Mouse (Mus musculus) liver, embryonic 15.5 days (tissue): Measurements from ENCODE around the gene Btg1-ps1. TPM values are rescaled to one million over a fixed set of nuclear protein-coding genes. Genes with fewer than 3 reads are reported as not detected.
"Not testable (repeated sequence)": the region's sequence is repeated elsewhere in the genome, so short reads cannot be mapped to it uniquely, and the experiment has no call there.

Experiments used
- ATAC-seq: fragments of 200-750 bp; cut with Nextera tagmentation; 2 replicates; pipeline ENCODE4 v1.8.0; 2017; ENCODE audit warnings: moderate number of reproducible peaks, mild to moderate bottlenecking, moderate library complexity; ENCODE audit not compliant: insufficient read depth
- H3K27ac ChIP-seq: fragments of 300-500 bp; sonication (generic); replicated peaks from 2 replicates; pipeline ENCODE4 v1.5.1; 2015; ENCODE audit warnings: mild to moderate bottlenecking, inconsistent platforms
- H3K27me3 ChIP-seq: fragments of 300-500 bp; sonication (generic); 2 replicates; pipeline ENCODE4 v1.6.1; 2015; ENCODE audit warnings: mild to moderate bottlenecking, inconsistent platforms
- H3K36me3 ChIP-seq: fragments of 300-500 bp; sonication (generic); replicated peaks from 2 replicates; pipeline ENCODE4 v1.6.1; 2015; ENCODE audit warnings: moderate library complexity, mild to moderate bottlenecking, inconsistent platforms
- H3K4me1 ChIP-seq: fragments of 300-500 bp; sonication (generic); replicated peaks from 2 replicates; pipeline ENCODE4 v1.6.1; 2015; ENCODE audit warnings: inconsistent platforms
- H3K4me2 ChIP-seq: fragments of 300-500 bp; sonication (generic); 2 replicates; pipeline ENCODE4 v1.6.1; 2015; ENCODE audit warnings: moderate library complexity, mild to moderate bottlenecking, inconsistent platforms
- H3K4me3 ChIP-seq: fragments of 300-500 bp; sonication (generic); replicated peaks from 2 replicates; pipeline ENCODE4 v1.5.1; 2015; ENCODE audit warnings: mild to moderate bottlenecking, inconsistent platforms
- H3K9ac ChIP-seq: fragments of 300-500 bp; sonication (generic); 2 replicates; pipeline ENCODE4 v1.6.1; 2015; ENCODE audit warnings: moderate library complexity, mild to moderate bottlenecking, inconsistent platforms
- H3K9me3 ChIP-seq: fragments of 300-500 bp; sonication (generic); replicated peaks from 2 replicates; pipeline ENCODE4 v1.6.1; 2016; ENCODE audit warnings: inconsistent platforms
- WGBS: fragments of 180-500 bp; shearing (Covaris S2); methylation state at CpG from one replicate; pipeline ENCODE4 v1.1.7; 2015; ENCODE audit warnings: mixed read lengths; ENCODE audit not compliant: insufficient replicate concordance; 5-methylcytosine and 5-hydroxymethylcytosine counted together
- polyA plus RNA-seq: library from polyadenylated mRNA; unstranded; fragments of >200 nt; fragmentation: Nextera tagmentation; extraction: Ambion mirVana; gene quantifications from 2 replicates; pipeline ENCODE4 v1.2.1, GENCODE M21; 2015

Gene Btg1-ps1
- polyA plus RNA-seq = not detected in 2 replicates

- H3K4me1 ChIP-seq, H3K27me3 ChIP-seq, H3K36me3 ChIP-seq, H3K9me3 ChIP-seq, H3K4me3 ChIP-seq, ATAC-seq, H3K9ac ChIP-seq, H3K4me2 ChIP-seq, H3K27ac ChIP-seq: not testable (repeated sequence)
These were observed at the start of gene Btg1-ps1 for GRCm38 (mm10) chrX:38018597-38018996. Gene Btg1-ps1, minus strand, starts transcription at chrX:38018815.

- no peak for ATAC-seq
- Histone ChIP-seq H3K9ac (no peak within 1 kb of the TSS), H3K27ac (no peak within 1 kb of the TSS), H3K9me3 (no peaks in the 10 kb centered on the region), H3K4me1 (no peaks in the 10 kb centered on the region), H3K4me2 (no peak within 1 kb of the TSS), H3K36me3 (no peaks in the 10 kb centered on the region), H3K4me3 (no peak within 1 kb of the TSS), H3K27me3 (no peaks in the 10 kb centered on the region)
- 75% methylated on average over 11 of the region's 11 CpGs for WGBS
These were observed 47.6 kb upstream of the Btg1-ps1 start, which contains the start of gene Rhox10 for GRCm38 (mm10) chrX:38066175-38066574. Gene Rhox10, plus strand, starts transcription at chrX:38066475.

GRCm38 (mm10) chrX:38061544-38061943, 42.9 kb upstream of the Btg1-ps1 start:
- Histone ChIP-seq H3K4me2 (no peak overlapping the region), H3K4me1 (no peaks in the 10 kb centered on the region), H3K4me3 (no peak overlapping the region), H3K27ac (no peak overlapping the region), H3K9ac (no peak overlapping the region), H3K36me3 (no peaks in the 10 kb centered on the region), H3K27me3 (no peaks in the 10 kb centered on the region), H3K9me3 (no peaks in the 10 kb centered on the region)
- ATAC-seq = no peak
- 0% methylated on average over 1 of the region's 1 CpGs for WGBS

GRCm38 (mm10) chrX:38043014-38043413, 24.4 kb upstream of the Btg1-ps1 start, which contains the start of gene Btg1-ps2:
Gene Btg1-ps2, minus strand, starts transcription at chrX:38043114.
- H3K9me3 ChIP-seq, H3K36me3 ChIP-seq, ATAC-seq, H3K27ac ChIP-seq, H3K9ac ChIP-seq, H3K4me3 ChIP-seq, H3K27me3 ChIP-seq, H3K4me1 ChIP-seq, H3K4me2 ChIP-seq: not testable (repeated sequence)

GRCm38 (mm10) chrX:38039666-38040065, 21.1 kb upstream of the Btg1-ps1 start:
- Histone ChIP-seq H3K27me3 (no peaks in the 10 kb centered on the region), H3K9me3 (no peaks in the 10 kb centered on the region), H3K4me1 (no peaks in the 10 kb centered on the region), H3K4me3 (no peak overlapping the region), H3K36me3 (no peaks in the 10 kb centered on the region), H3K27ac (no peak overlapping the region), H3K4me2 (no peak overlapping the region), H3K9ac (no peak overlapping the region)
- no peak for ATAC-seq
- WGBS = 69% methylated on average over 5 of the region's 5 CpGs

- no peaks in the 10 kb centered on the region for H3K36me3 ChIP-seq
- no peak overlapping the region for H3K27ac ChIP-seq
- no peaks in the 10 kb centered on the region for H3K27me3 ChIP-seq
- no peaks in the 10 kb centered on the region for H3K9me3 ChIP-seq
- no peak for ATAC-seq
- no peak overlapping the region for H3K4me2 ChIP-seq
- WGBS = 42% methylated on average over 2 of the region's 2 CpGs
- no peak overlapping the region for H3K4me3 ChIP-seq
- no peak overlapping the region for H3K9ac ChIP-seq
- no peaks in the 10 kb centered on the region for H3K4me1 ChIP-seq
These were observed 15.2 kb upstream of the Btg1-ps1 start for GRCm38 (mm10) chrX:38033841-38034240.

GRCm38 (mm10) chrX:38008756-38009155, 9.9 kb downstream of the Btg1-ps1 start:
- Histone ChIP-seq H3K4me2 (no peak overlapping the region), H3K9ac (no peak overlapping the region), H3K4me3 (no peak overlapping the region), H3K4me1 (no peaks in the 10 kb centered on the region), H3K36me3 (no peaks in the 10 kb centered on the region), H3K27ac (no peak overlapping the region), H3K9me3 (no peaks in the 10 kb centered on the region), H3K27me3 (no peaks in the 10 kb centered on the region)
- 59% methylated on average over 2 of the region's 2 CpGs for WGBS
- no peak for ATAC-seq

Other genes with a start within 250 kb of the Btg1-ps1 start
- gene Rhox5, start 214.0 kb downstream of the Btg1-ps1 start, polyA plus RNA-seq = 1.3 TPM in 2 replicates
- gene Rhox6, start 191.9 kb downstream of the Btg1-ps1 start, polyA plus RNA-seq = not detected in 2 replicates
- not detected in 2 replicates for gene Rhox7a, start 187.1 kb downstream of the Btg1-ps1 start, polyA plus RNA-seq
- not detected in 2 replicates for gene Rhox8, start 139.9 kb downstream of the Btg1-ps1 start, polyA plus RNA-seq
- gene Rhox7b, start 121.6 kb downstream of the Btg1-ps1 start, polyA plus RNA-seq = not detected in 2 replicates
- not detected in 2 replicates for gene Rhox9, start 117.0 kb downstream of the Btg1-ps1 start, polyA plus RNA-seq
- not detected in 2 replicates for gene Btg1-ps2, start 24.3 kb upstream of the Btg1-ps1 start, polyA plus RNA-seq
- not detected in 2 replicates for gene Rhox10, start 47.7 kb upstream of the Btg1-ps1 start, polyA plus RNA-seq
- gene Rhox11, start 66.3 kb upstream of the Btg1-ps1 start, polyA plus RNA-seq = not detected in 2 replicates
- not detected in 2 replicates for gene Rhox12, start 92.1 kb upstream of the Btg1-ps1 start, polyA plus RNA-seq
- not detected in 2 replicates for gene Rhox13, start 102.4 kb upstream of the Btg1-ps1 start, polyA plus RNA-seq
- gene Zbtb33, start 171.0 kb upstream of the Btg1-ps1 start, polyA plus RNA-seq = 0.79 and 1.2 TPM in 2 replicates
- 1.8 TPM in 2 replicates for gene Tmem255a, start 233.6 kb upstream of the Btg1-ps1 start, polyA plus RNA-seq